ENCODE assay signal across 7 mouse cellular contexts in the genomic region with DNA sequence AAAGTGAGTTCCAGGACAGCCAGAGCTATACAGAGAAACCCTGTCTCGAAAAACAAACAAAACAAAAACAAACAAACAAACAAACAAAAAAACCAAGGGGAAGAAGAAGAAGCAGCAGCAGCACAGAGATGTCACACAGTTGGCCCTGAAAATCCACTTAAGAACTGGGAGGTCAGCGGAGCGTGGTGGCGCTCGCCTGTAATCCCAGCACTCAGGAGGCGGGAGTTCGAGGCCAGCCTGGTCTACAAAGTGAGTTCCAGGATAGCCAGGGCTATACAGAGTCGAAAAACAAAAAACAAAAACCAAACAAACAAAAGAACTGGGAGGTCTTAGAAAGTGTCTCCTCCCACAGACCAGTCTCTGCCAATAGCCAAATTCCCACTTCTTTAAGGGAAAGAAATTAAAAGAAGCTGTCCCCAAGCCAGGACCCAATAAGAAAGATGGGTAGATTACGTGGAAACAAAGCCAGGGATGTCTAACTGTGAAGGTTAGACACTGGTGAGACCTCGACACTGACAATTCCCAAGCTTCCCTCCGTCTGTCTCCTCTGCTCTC. TPM values are rescaled to one million over a fixed set of nuclear protein-coding genes. Genes with fewer than 3 reads are reported as not detected.
DNase-seq lines count a peak whose midpoint lies in the region; ATAC-seq and TF ChIP-seq lines count a peak whose summit lies in the region.

No protein-coding gene starts in this region.

- H3K9ac ChIP-seq in forebrain, embryonic 13.5 days = peak overlapping the region; percentile 69
- H3K9ac ChIP-seq in limb, embryonic 15.5 days = peak overlapping the region; percentile 68
- H3K9ac ChIP-seq in stomach, postnatal 0 days (ENCODE audit: low read length) = peak overlapping the region; percentile 74

- no peaks in the 10 kb centered on the region for H3K9me3 ChIP-seq in forebrain, embryonic 13.5 days (replicated peaks)
- H3K9me3 ChIP-seq in limb, embryonic 15.5 days = no peaks in the 10 kb centered on the region
- H3K9me3 ChIP-seq in stomach, postnatal 0 days (ENCODE audit: control insufficient read depth, low read length) = no peaks in the 10 kb centered on the region

- DNase-seq in spleen, adult 2 months (ENCODE audit: low read depth in 1 of 2, low spot score in 2 of 2) = no peak
- no peak for DNase-seq in spleen, adult 18-20 months
- DNase-seq in stomach, postnatal 0 days (ENCODE audit: low spot score) = no peak
- DNase-seq in spleen, postnatal 10 days (ENCODE audit: low spot score in 2 of 2) = no peak
- no peak for DNase-seq in urinary bladder, postnatal 10 days (ENCODE audit: low spot score)

- 76% methylated on average over 11 of the region's 11 CpGs for WGBS in spleen, adult 2 months
- WGBS in forebrain, embryonic 13.5 days = 59% methylated on average over 11 of the region's 11 CpGs
- WGBS in limb, embryonic 15.5 days = 55% methylated on average over 11 of the region's 11 CpGs
- 57% methylated on average over 11 of the region's 11 CpGs for WGBS in stomach, postnatal 0 days

- TF ChIP-seq POLR2A in spleen, adult 2 months (IDR thresholded peaks at IDR 0.05; ENCODE audit: low read depth, low read length) = no peak

- peaks cover 5% of the 10 kb centered on the region; the same call in 1 of the 2 replicates for H3K27me3 ChIP-seq in spleen, adult 2 months (ENCODE audit: control insufficient read depth, insufficient read depth, low read length)
- H3K27me3 ChIP-seq in forebrain, embryonic 13.5 days = no peaks in the 10 kb centered on the region
- no peaks in the 10 kb centered on the region for H3K27me3 ChIP-seq in limb, embryonic 15.5 days
- H3K27me3 ChIP-seq in stomach, postnatal 0 days (ENCODE audit: control insufficient read depth, insufficient read depth, low read length) = no peaks in the 10 kb centered on the region

- peak overlapping the region; percentile 61 for H3K4me3 ChIP-seq in spleen, adult 2 months (ENCODE audit: extremely low read depth, insufficient read depth, insufficient read length)
- H3K4me3 ChIP-seq in forebrain, embryonic 13.5 days = peak overlapping the region; percentile 49
- peak overlapping the region; percentile 62 for H3K4me3 ChIP-seq in limb, embryonic 15.5 days
- H3K4me3 ChIP-seq in stomach, postnatal 0 days (ENCODE audit: low read depth, low read length) = peak overlapping the region; percentile 58

- peaks cover 6% of the 10 kb centered on the region; the same call in 1 of the 2 replicates for H3K4me1 ChIP-seq in spleen, adult 2 months (ENCODE audit: control insufficient read depth, insufficient read depth, insufficient read length)
- peaks cover 13% of the 10 kb centered on the region for H3K4me1 ChIP-seq in forebrain, embryonic 13.5 days
- H3K4me1 ChIP-seq in limb, embryonic 15.5 days = peaks cover 6% of the 10 kb centered on the region; the same call in 1 of the 2 replicates
- H3K4me1 ChIP-seq in stomach, postnatal 0 days (replicated peaks; ENCODE audit: control insufficient read depth, insufficient read depth) = no peaks in the 10 kb centered on the region

- no peak overlapping the region for H3K27ac ChIP-seq in spleen, adult 2 months (ENCODE audit: insufficient read depth, low read length)
- H3K27ac ChIP-seq in forebrain, embryonic 13.5 days = no peak overlapping the region
- no peak overlapping the region for H3K27ac ChIP-seq in limb, embryonic 15.5 days
- H3K27ac ChIP-seq in stomach, postnatal 0 days (replicated peaks) = no peak overlapping the region

- H3K4me2 ChIP-seq in forebrain, embryonic 13.5 days = peak overlapping the region; percentile 65
- peak overlapping the region; percentile 89 for H3K4me2 ChIP-seq in limb, embryonic 15.5 days
- peak overlapping the region; percentile 88 for H3K4me2 ChIP-seq in stomach, postnatal 0 days (replicated peaks; ENCODE audit: low read depth)

- peak; percentile 12; the same call in 1 of the 2 replicates for ATAC-seq in forebrain, embryonic 13.5 days
- ATAC-seq in limb, embryonic 15.5 days (ENCODE audit: insufficient number of reproducible peaks, low FRiP score, low TSS enrichment, low read depth) = no peak
- ATAC-seq in stomach, postnatal 0 days (ENCODE audit: low FRiP score, low TSS enrichment) = no peak

- no peaks in the 10 kb centered on the region for H3K36me3 ChIP-seq in spleen, adult 2 months (ENCODE audit: control insufficient read depth, insufficient read depth, low read length)
- no peaks in the 10 kb centered on the region for H3K36me3 ChIP-seq in forebrain, embryonic 13.5 days (ENCODE audit: poor library complexity, severe bottlenecking)
- no peaks in the 10 kb centered on the region for H3K36me3 ChIP-seq in limb, embryonic 15.5 days
- no peaks in the 10 kb centered on the region for H3K36me3 ChIP-seq in stomach, postnatal 0 days (ENCODE audit: control insufficient read depth, insufficient read depth, low read length)

- no peak for TF ChIP-seq CTCF in spleen, adult 2 months (IDR thresholded peaks at IDR 0.05; ENCODE audit: extremely low read depth, insufficient read depth, insufficient read length, insufficient replicate concordance)
- no peak for TF ChIP-seq CTCF in stomach, postnatal 0 days (IDR thresholded peaks at IDR 0.05; ENCODE audit: low read depth)

- TF ChIP-seq EP300 in stomach, postnatal 0 days (optimal IDR thresholded peaks at IDR 0.05) = no peak

RNA-seq across cellular contexts. Expression of gene Dhtkd1, which starts 0.7 kb away (rescaled TPM):
- 0.32 and 0.49 TPM in 2 replicates for polyA plus RNA-seq in spleen, adult 2 months (2012; rRNA removed)
- 4.2 and 4.6 TPM in 2 replicates for polyA plus RNA-seq in forebrain, embryonic 13.5 days (2015; fragmentation: Nextera tagmentation; extraction: Ambion mirVana)
- 2.8 and 3.2 TPM in 2 replicates for polyA plus RNA-seq in limb, embryonic 15.5 days (2015; fragmentation: Nextera tagmentation; extraction: Ambion mirVana)
- polyA plus RNA-seq in stomach, postnatal 0 days (2015; fragmentation: Nextera tagmentation; extraction: Ambion mirVana) = 0.65 TPM in 2 replicates

RNA-seq across cellular contexts. Expression of gene Upf2, which starts 9.3 kb away (rescaled TPM):
- polyA plus RNA-seq in spleen, adult 2 months (2012; rRNA removed) = 1.6 and 2.4 TPM in 2 replicates
- 9.9 and 10.7 TPM in 2 replicates for polyA plus RNA-seq in forebrain, embryonic 13.5 days (2015; fragmentation: Nextera tagmentation; extraction: Ambion mirVana)
- 8.6 and 10.1 TPM in 2 replicates for polyA plus RNA-seq in limb, embryonic 15.5 days (2015; fragmentation: Nextera tagmentation; extraction: Ambion mirVana)
- 4.9 and 5.3 TPM in 2 replicates for polyA plus RNA-seq in stomach, postnatal 0 days (2015; fragmentation: Nextera tagmentation; extraction: Ambion mirVana)

RNA-seq across cellular contexts. Expression of gene Sec61a2, which starts 46.7 kb away (rescaled TPM):
- polyA plus RNA-seq in spleen, adult 2 months (2012; rRNA removed) = 9.6 and 12.8 TPM in 2 replicates
- polyA plus RNA-seq in forebrain, embryonic 13.5 days (2015; fragmentation: Nextera tagmentation; extraction: Ambion mirVana) = 80.4 and 88.6 TPM in 2 replicates
- 75.9 and 80.5 TPM in 2 replicates for polyA plus RNA-seq in limb, embryonic 15.5 days (2015; fragmentation: Nextera tagmentation; extraction: Ambion mirVana)
- polyA plus RNA-seq in stomach, postnatal 0 days (2015; fragmentation: Nextera tagmentation; extraction: Ambion mirVana) = 19.6 and 21.8 TPM in 2 replicates
